Mouse (Mus musculus) T-cell, adult 2 months (primary cell): ENCODE results near the gene F11r.

Experiments used
- DNase-seq: peaks from one replicate; pipeline ENCODE4 v3.0.0; 2022; ENCODE audit warnings: low spot score

The F11r gene

DNA sequence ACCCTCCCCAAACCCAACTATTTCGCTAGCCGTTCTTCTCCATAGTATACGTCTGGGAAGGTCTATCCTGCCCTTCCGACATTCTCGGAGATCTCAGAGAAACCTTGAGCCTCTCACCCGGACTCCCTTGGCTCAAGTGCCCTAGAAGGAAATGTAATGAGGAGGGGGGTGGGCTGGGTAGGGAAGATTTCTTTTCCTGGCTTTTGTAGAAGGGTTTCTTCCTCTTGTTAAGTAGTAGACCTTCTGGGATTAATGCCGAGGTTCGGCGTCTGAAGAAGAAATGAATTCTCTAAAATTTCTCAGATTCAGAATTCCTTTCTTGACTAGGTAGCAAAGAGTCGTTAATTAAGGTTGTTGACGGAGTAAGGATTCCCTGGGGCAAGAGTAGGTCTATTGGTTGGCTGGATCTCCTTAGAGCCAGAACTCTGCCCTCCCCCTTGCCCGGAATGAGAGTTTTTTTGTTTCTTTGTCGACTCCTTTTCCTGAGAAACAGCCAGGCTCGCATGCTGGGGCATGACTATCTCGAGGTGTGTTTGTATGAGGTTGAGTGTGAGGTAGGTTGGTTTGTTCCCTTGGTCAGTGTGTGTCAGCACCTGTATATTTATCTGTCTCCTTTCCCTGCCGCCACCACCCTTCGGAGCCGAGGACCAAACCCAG, 807 bp downstream of the F11r start:
- no peak for DNase-seq

DNA sequence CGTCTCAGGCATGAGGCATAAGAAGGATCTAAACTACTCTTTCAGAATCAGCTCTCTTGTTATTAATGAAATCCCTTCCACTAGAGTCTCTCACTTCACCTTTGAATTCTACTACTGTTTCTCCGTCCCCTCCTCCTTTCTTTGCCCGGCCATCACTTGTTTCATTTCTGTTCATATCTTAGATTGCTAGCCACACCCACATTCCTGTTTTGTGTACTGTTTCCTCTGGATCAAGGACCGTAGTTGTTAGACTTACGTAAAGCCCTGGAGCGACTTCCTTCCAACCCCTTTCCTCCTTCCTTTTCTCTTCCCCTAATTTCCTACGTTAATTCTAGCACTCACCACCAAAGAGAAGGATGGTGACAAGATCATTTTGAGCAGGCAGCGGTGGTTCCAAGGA, 1.7 kb downstream of the F11r start:
- no peak for DNase-seq

GRCm38 (mm10) chr1:171440025-171440725, 2.8 kb downstream of the F11r start:
- no peak for DNase-seq

- no peak for DNase-seq
These were observed 4.4 kb downstream of the F11r start for GRCm38 (mm10) chr1:171441466-171442412.

DNA sequence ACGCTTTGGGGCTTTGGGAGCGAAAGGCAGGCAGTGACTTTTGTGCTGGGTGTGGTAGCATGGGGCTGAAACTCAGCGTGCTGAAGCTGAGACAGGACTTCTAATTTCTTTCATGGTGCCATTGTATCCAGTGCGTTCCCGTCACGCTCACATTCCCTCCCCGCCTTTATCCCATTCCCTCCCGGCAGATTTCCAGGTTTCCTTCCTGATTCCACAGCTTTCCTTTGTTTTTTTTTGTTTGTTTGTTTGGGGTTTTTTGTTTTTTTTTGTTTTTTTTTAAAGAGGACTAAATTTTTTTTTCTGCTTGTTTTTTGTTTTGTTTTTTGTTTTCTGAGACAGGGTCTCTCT, 5.1 kb downstream of the F11r start:
- DNase-seq: no peak

- no peak for DNase-seq
These were observed 7.7 kb downstream of the F11r start for GRCm38 (mm10) chr1:171445050-171445449.

- no peak for DNase-seq
These were observed 9.5 kb downstream of the F11r start for GRCm38 (mm10) chr1:171446854-171447253.

GRCm38 (mm10) chr1:171447692-171448091, 10.4 kb downstream of the F11r start:
- DNase-seq: no peak

DNA sequence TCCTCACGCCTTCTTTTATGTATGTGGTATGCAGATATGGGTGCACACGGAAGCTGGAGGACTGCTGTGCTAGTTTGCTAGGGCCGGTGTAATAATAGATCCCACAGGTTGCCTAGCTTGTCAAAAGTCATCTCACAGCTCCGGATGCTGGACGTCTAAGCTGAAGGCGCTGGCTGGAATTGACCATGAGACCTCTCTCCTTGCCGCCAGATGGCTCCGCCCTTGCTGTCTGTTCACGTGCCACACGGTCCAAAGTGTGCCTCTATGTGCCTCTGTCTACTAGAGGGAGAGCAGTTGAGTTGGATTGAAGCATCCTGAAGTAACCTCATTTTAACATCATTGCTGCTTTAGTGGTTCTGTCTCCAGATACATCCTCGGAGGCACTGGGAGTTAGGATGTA, 12.7 kb downstream of the F11r start:
- DNase-seq: no peak

DNA sequence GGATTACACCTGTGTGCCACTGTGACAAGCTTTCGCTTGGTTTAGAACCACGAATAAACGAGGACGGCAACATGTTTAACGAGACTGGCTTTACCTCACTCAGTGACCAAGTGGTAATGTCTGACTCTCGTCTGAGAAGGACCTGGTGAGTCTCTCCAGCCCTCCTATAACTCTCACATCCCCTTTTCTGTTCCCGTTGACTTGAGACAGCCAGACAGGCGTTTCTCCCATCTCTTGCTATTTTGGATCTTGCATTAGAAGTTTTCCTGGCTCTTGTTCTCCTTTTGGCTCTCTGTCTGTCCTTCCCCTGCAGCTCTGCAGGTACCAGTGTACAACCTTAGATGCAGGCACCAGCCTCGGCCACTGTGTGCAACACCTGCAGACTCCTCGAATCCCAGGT, 13.7 kb downstream of the F11r start:
- no peak for DNase-seq

DNA sequence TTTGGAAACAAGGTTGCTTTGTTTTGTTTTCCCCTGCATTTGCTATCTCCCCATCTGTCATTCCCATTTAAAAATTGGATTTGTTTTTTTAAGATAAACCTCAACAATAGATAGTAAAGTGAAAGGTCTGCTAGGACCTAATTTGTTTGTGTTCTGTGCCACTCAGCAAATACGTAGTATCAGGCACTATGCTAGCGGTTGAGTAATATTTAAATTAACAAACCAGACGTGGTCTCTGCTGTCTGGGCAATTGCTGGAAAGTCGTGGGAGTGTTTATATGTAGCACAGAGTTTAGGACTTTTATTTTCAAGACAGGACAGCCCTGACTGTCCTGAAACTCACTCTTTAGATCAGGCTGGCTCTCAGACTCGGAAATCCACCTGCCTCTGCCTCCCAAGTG, 15.2 kb downstream of the F11r start:
- DNase-seq: no peak

GRCm38 (mm10) chr1:171452923-171453322, 15.6 kb downstream of the F11r start:
- DNase-seq: no peak

- DNase-seq: no peak
These were observed 17.6 kb downstream of the F11r start for GRCm38 (mm10) chr1:171454926-171455325.

DNA sequence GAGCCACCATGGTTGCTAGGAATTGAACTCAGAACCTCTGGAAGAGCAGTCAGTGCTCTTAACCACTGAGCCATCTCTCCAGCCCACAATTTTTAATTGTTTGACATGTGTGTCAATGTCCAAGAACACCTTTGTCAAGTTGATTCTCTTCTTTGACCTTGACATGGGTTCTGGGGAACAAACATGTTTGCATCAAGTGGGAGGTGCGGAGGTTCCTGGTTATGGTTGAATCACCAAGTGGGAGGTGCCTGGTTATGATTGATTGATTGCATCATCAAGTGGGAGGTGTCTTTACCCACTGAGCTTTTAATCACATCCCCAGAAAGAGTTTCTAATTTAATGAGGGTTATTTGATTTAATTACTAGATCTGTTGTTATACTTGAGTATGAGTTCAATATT, 20.2 kb downstream of the F11r start:
- DNase-seq: no peak

- DNase-seq: no peak
These were observed 22.5 kb downstream of the F11r start for GRCm38 (mm10) chr1:171459791-171460190.

DNA sequence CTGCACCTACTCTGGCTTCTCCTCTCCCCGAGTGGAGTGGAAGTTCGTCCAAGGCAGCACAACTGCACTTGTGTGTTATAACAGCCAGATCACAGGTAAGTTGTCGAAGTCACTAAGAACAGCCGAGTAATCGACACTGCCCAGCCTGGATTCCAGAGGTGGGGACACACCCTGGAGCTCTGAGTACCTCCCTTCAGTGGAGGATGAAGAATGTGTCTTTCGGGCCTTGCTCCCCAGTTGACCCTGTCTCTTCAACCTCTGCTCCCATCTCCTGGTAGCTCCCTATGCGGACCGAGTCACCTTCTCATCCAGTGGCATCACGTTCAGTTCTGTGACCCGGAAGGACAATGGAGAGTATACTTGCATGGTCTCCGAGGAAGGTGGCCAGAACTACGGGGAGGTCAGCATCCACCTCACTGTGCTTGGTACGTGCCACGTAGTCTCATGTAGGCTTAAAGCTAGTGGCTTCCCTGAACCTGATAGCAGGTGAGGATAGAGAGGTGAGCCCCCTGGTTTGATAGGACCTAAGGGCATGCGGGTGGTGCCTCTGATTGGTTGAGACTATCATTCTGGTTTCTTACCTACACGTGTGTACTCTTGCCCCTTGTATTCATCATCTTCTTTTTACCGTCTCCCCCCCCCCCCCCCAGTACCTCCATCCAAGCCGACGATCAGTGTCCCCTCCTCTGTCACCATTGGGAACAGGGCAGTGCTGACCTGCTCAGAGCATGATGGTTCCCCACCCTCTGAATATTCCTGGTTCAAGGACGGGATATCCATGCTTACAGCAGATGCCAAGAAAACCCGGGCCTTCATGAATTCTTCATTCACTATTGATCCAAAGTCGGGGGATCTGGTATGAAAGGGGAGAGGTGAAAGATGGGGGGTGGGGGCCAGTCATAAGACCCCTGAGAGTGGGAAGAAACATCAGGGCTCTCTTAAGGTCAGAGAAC, 23.5 kb downstream of the F11r start:
- DNase-seq: no peak

DNA sequence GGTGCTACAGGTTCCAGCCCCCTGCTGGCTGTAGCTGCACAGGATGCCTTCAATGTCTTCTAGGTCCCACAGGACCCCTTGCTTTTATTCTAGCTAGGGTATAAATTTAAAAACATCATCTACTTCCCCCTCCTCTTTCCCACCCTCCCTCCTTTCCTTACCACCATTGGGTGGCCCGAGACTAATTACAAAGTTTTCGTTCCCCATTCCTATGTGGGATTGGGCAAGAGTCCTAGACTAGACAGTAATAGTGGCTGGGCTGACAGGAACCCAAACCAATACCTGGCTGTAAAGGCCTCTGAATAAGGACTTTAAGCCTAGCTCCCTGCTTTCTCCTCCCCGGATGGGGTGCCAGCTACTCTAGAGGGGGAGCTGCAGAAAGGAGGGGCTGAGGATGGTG, 25.8 kb downstream of the F11r start:
- DNase-seq: no peak

GRCm38 (mm10) chr1:171465749-171466412, 28.5 kb downstream of the F11r start:
- no peak for DNase-seq

GRCm38 (mm10) chr1:171466565-171466964, 29.2 kb downstream of the F11r start:
- DNase-seq: no peak

- DNase-seq: no peak
These were observed 32.3 kb downstream of the F11r start for GRCm38 (mm10) chr1:171469678-171470077.

DNA sequence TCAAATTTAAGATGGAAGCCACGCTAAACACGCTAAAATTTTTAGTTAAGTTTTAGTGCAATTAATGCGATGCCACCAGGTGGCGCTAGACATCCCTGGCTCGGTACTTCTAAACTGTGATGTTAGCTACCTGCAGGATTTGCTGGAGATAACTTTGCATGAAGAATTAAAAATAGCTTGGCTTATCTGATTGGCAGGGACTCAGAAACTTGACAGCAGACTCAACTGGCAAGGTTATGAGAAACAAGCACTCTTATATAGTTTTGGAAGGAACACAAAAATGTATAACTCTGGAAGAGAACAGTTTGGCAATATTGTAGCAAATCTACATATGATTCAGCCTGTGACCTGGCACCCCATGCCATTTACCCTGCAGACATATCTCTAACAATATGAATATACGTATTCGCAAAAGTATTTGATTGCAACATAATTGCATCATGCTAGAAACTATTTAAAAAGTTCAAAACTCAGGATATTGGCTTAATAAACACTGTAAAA, 33.1 kb downstream of the F11r start:
- peak; percentile 65 for DNase-seq
